ENCODE assay signal across 8 mouse cellular contexts in the genomic region with DNA sequence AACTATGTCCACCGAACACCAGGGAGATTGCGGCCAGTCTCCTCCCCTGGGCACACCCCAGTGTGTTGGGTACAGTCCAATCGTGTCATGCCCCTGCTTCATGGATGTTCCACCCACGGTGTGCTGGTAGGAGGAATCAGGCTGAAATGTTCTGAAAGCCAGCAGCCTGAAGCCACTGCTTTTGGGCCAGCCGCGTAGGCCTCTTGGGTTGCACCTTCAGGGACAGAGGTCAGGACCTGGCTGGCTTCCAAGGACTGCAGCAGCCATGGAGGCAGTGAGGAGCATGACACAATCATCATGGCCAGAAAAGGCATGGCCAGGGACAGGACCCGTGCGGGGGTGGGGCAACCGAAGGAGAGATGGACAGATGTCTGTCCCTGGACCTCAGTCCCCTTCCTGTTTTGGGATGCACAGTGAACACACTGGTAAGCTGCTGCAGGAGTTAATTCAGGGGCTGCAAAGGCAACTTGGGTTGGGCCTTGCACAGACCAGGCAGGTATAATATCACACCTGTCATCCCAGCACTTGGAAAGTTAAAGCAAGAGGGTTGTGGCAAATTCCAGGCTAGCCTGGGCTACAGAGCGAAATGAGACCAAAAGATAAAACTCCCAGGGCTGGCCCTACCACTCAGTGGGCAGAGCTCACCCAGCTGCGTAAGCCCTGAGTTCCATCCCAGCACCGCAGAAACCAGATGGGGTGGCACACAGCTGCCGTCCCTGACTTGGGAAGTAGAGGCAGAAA. TPM values are rescaled to one million over a fixed set of nuclear protein-coding genes. Genes with fewer than 3 reads are reported as not detected.
DNase-seq lines count a peak whose midpoint lies in the region; ATAC-seq and TF ChIP-seq lines count a peak whose summit lies in the region.

No protein-coding gene starts in this region.

- TF ChIP-seq CTCF in MEL (IDR thresholded peaks at IDR 0.05 in 2 of 3, conservative IDR thresholded peaks at IDR 0.05 in 1 of 3; ENCODE audit: control insufficient read depth in 1 of 3, insufficient read depth in 1 of 3, low read depth in 2 of 3, low read length in 3 of 3, poor library complexity in 1 of 3, severe bottlenecking in 1 of 3): no peak

- TF ChIP-seq POLR2A in MEL (IDR thresholded peaks at IDR 0.05; ENCODE audit: control insufficient read depth in 1 of 2, insufficient read depth in 1 of 2, low read depth in 1 of 2, low read length in 2 of 2, poor library complexity in 1 of 2): no peak

- TF ChIP-seq EP300 in MEL (IDR thresholded peaks at IDR 0.05; ENCODE audit: low read depth in 1 of 2, low read length in 2 of 2): no peak

- H3K4me2 ChIP-seq in forebrain, embryonic 12.5 days: peak overlapping the region; percentile 77
- H3K4me2 ChIP-seq in midbrain, embryonic 16.5 days (ENCODE audit: low read length): peak overlapping the region; percentile 68; the same call in 1 of the 2 replicates

- no peak for DNase-seq in heart, embryonic 10.5 days (ENCODE audit: low spot score)
- DNase-seq in heart, postnatal 14 days: no peak
- no peak for DNase-seq in MEL (ENCODE audit: low read depth, low spot score)
- DNase-seq in kidney, postnatal 14 days: peak; percentile 46
- no peak for DNase-seq in layer of hippocampus, postnatal 14 days (ENCODE audit: low spot score in 2 of 2)

- peak overlapping the region; percentile 96; the same call in 1 of the 2 replicates for H3K27ac ChIP-seq in heart, embryonic 10.5 days
- no peak overlapping the region for H3K27ac ChIP-seq in MEL (ENCODE audit: control insufficient read depth, low read depth, low read length)
- H3K27ac ChIP-seq in forebrain, embryonic 12.5 days: peak overlapping the region; percentile 88
- no peak overlapping the region for H3K27ac ChIP-seq in midbrain, embryonic 16.5 days (ENCODE audit: low read length)

- no peaks in the 10 kb centered on the region for H3K9me3 ChIP-seq in heart, embryonic 10.5 days
- no peaks in the 10 kb centered on the region for H3K9me3 ChIP-seq in MEL (replicated peaks; ENCODE audit: insufficient read depth, low read length)
- H3K9me3 ChIP-seq in forebrain, embryonic 12.5 days: no peaks in the 10 kb centered on the region
- H3K9me3 ChIP-seq in midbrain, embryonic 16.5 days (replicated peaks; ENCODE audit: control insufficient read depth, low read length, poor library complexity, severe bottlenecking): no peaks in the 10 kb centered on the region

- no peaks in the 10 kb centered on the region for H3K27me3 ChIP-seq in heart, embryonic 10.5 days (ENCODE audit: insufficient read depth, poor library complexity, severe bottlenecking)
- no peaks in the 10 kb centered on the region for H3K27me3 ChIP-seq in MEL (ENCODE audit: control insufficient read depth in 1 of 2, insufficient read depth in 2 of 2, low read length in 2 of 2)
- H3K27me3 ChIP-seq in forebrain, embryonic 12.5 days: peaks cover 6% of the 10 kb centered on the region; the same call in 1 of the 2 replicates
- H3K27me3 ChIP-seq in midbrain, embryonic 16.5 days (ENCODE audit: control insufficient read depth, insufficient read depth, low read depth, low read length): no peaks in the 10 kb centered on the region

- WGBS in heart, embryonic 10.5 days: 93% methylated on average over 13 of the region's 13 CpGs
- 90% methylated on average over 13 of the region's 13 CpGs for WGBS in forebrain, embryonic 12.5 days
- 92% methylated on average over 13 of the region's 13 CpGs for WGBS in midbrain, embryonic 16.5 days

- H3K4me1 ChIP-seq in heart, embryonic 10.5 days: peaks cover 65% of the 10 kb centered on the region
- peaks cover 0 to 12% of the 10 kb centered on the region in 2 experiments; a peak in 3 of 4 replicates for H3K4me1 ChIP-seq in MEL (ENCODE audit: control insufficient read depth in 1 of 2, insufficient read depth in 2 of 2, low read length in 2 of 2)
- peaks cover 38% of the 10 kb centered on the region for H3K4me1 ChIP-seq in forebrain, embryonic 12.5 days
- H3K4me1 ChIP-seq in midbrain, embryonic 16.5 days (ENCODE audit: control insufficient read depth, insufficient read depth, low read length): peaks cover 21% of the 10 kb centered on the region

- H3K9ac ChIP-seq in MEL (ENCODE audit: control insufficient read depth, low read depth, low read length, poor library complexity, severe bottlenecking): peak overlapping the region; percentile 71; the same call in 1 of the 2 replicates
- H3K9ac ChIP-seq in forebrain, embryonic 12.5 days: peak overlapping the region; percentile 21
- H3K9ac ChIP-seq in midbrain, embryonic 16.5 days (ENCODE audit: low read depth, low read length): peak overlapping the region; percentile 59; the same call in 1 of the 2 replicates

- intact Hi-C loops in heart, postnatal 14 days (cut with DNase I): no loop called here

- ATAC-seq in forebrain, embryonic 12.5 days (ENCODE audit: low FRiP score): no peak
- ATAC-seq in midbrain, embryonic 16.5 days: no peak
- no peak for ATAC-seq in activated CD4-positive, CD25-positive, alpha-beta regulatory T cell, adult 4 months

- peak overlapping the region; percentile 94 for H3K4me3 ChIP-seq in heart, embryonic 10.5 days
- H3K4me3 ChIP-seq in MEL (ENCODE audit: control insufficient read depth in 1 of 2, insufficient read depth in 1 of 2, low read depth in 2 of 2, low read length in 2 of 2): no peak overlapping the region; a peak in 1 of 4 replicates
- H3K4me3 ChIP-seq in forebrain, embryonic 12.5 days (replicated peaks): peak overlapping the region; percentile 96
- H3K4me3 ChIP-seq in midbrain, embryonic 16.5 days (ENCODE audit: low read depth, low read length): no peak overlapping the region

- peaks cover 20% of the 10 kb centered on the region for H3K79me2 ChIP-seq in MEL (ENCODE audit: control insufficient read depth, insufficient read depth, low read length, poor library complexity)

- peaks cover 52% of the 10 kb centered on the region for H3K36me3 ChIP-seq in heart, embryonic 10.5 days
- H3K36me3 ChIP-seq in MEL (ENCODE audit: control insufficient read depth in 1 of 2, insufficient read depth in 2 of 2, low read length in 2 of 2): peaks cover 2 to 6% of the 10 kb centered on the region in 2 experiments; a peak in 3 of 4 replicates
- H3K36me3 ChIP-seq in forebrain, embryonic 12.5 days (replicated peaks): peaks cover 48% of the 10 kb centered on the region
- H3K36me3 ChIP-seq in midbrain, embryonic 16.5 days (ENCODE audit: control insufficient read depth, insufficient read depth, low read length): peaks cover 35% of the 10 kb centered on the region

- no peak for TF ChIP-seq RAD21 in MEL (IDR thresholded peaks at IDR 0.05; ENCODE audit: low read depth, low read length)

RNA-seq across cellular contexts. Expression of a gene that starts 2.1 kb away (rescaled TPM):
- polyA plus RNA-seq in heart, embryonic 10.5 days (2016; fragmentation: Nextera tagmentation; extraction: Ambion mirVana): 37.2 and 51.6 TPM in 2 replicates
- 10 to 100 TPM; 15.6 to 17.8 TPM for total RNA-seq in heart, postnatal 14 days (2021)
- 43.5 and 47.6 TPM in 2 replicates for total RNA-seq in MEL (2012; rRNA removed)
- polyA plus RNA-seq in MEL (2012; ENCODE audit: insufficient read depth in 1 of 2, insufficient read length in 2 of 2, low read depth in 1 of 2, low replicate concordance in 2 of 2, missing spikeins in 1 of 2): 10 to 100 TPM in 1 of 2 experiments, not detected in 1; 66.8 TPM
- polyA plus RNA-seq in forebrain, embryonic 12.5 days (2016; fragmentation: Nextera tagmentation; extraction: Ambion mirVana): 60.8 and 61.8 TPM in 2 replicates
- 27.6 and 28.3 TPM in 2 replicates for polyA plus RNA-seq in midbrain, embryonic 16.5 days (2015; fragmentation: Nextera tagmentation; extraction: Ambion mirVana)
- total RNA-seq in layer of hippocampus, postnatal 14 days (2021): 10 to 100 TPM; 22.4 to 25.8 TPM
- 1 to 10 TPM; 5.1 to 5.7 TPM for polyA plus RNA-seq in activated CD4-positive, CD25-positive, alpha-beta regulatory T cell, adult 4 months (2017; shearing (Covaris generic))

RNA-seq across cellular contexts. Expression of a gene that starts 9.8 kb away (rescaled TPM):
- polyA plus RNA-seq in heart, embryonic 10.5 days (2016; fragmentation: Nextera tagmentation; extraction: Ambion mirVana): 10.8 and 15.6 TPM in 2 replicates
- 1 to 10 TPM; 5.3 to 7.9 TPM for total RNA-seq in heart, postnatal 14 days (2021)
- total RNA-seq in MEL (2012; rRNA removed): 0.13 TPM in 1 of 2 replicates, not detected in the other
- under 1 TPM in 1 of 2 experiments, not detected in 1; 0.31 TPM for polyA plus RNA-seq in MEL (2012; ENCODE audit: insufficient read depth in 1 of 2, insufficient read length in 2 of 2, low read depth in 1 of 2, low replicate concordance in 2 of 2, missing spikeins in 1 of 2)
- polyA plus RNA-seq in forebrain, embryonic 12.5 days (2016; fragmentation: Nextera tagmentation; extraction: Ambion mirVana): 2.1 and 2.9 TPM in 2 replicates
- 4.8 and 5.2 TPM in 2 replicates for polyA plus RNA-seq in midbrain, embryonic 16.5 days (2015; fragmentation: Nextera tagmentation; extraction: Ambion mirVana)
- 1 to 10 TPM; 1.8 to 2.2 TPM for total RNA-seq in layer of hippocampus, postnatal 14 days (2021)
- polyA plus RNA-seq in activated CD4-positive, CD25-positive, alpha-beta regulatory T cell, adult 4 months (2017; shearing (Covaris generic)): 10 to 100 TPM; 20.9 to 21.4 TPM

RNA-seq across cellular contexts. Expression of a gene that starts 24.3 kb away (rescaled TPM):
- polyA plus RNA-seq in heart, embryonic 10.5 days (2016; fragmentation: Nextera tagmentation; extraction: Ambion mirVana): not detected in 2 replicates
- total RNA-seq in heart, postnatal 14 days (2021): 1 to 10 TPM; 5.2 to 5.5 TPM
- not detected in 2 replicates for total RNA-seq in MEL (2012; rRNA removed)
- not detected for polyA plus RNA-seq in MEL (2012; ENCODE audit: insufficient read depth in 1 of 2, insufficient read length in 2 of 2, low read depth in 1 of 2, low replicate concordance in 2 of 2, missing spikeins in 1 of 2)
- polyA plus RNA-seq in forebrain, embryonic 12.5 days (2016; fragmentation: Nextera tagmentation; extraction: Ambion mirVana): 0.08 TPM in 1 of 2 replicates, not detected in the other
- polyA plus RNA-seq in midbrain, embryonic 16.5 days (2015; fragmentation: Nextera tagmentation; extraction: Ambion mirVana): not detected in 2 replicates
- 1 to 10 TPM; 1.4 to 1.5 TPM for total RNA-seq in layer of hippocampus, postnatal 14 days (2021)
- polyA plus RNA-seq in activated CD4-positive, CD25-positive, alpha-beta regulatory T cell, adult 4 months (2017; shearing (Covaris generic)): not detected

RNA-seq across cellular contexts. Expression of a gene that starts 26.0 kb away (rescaled TPM):
- 42.6 and 55.9 TPM in 2 replicates for polyA plus RNA-seq in heart, embryonic 10.5 days (2016; fragmentation: Nextera tagmentation; extraction: Ambion mirVana)
- 10 to 100 TPM; 34.8 to 36.7 TPM for total RNA-seq in heart, postnatal 14 days (2021)
- total RNA-seq in MEL (2012; rRNA removed): 14.1 and 14.4 TPM in 2 replicates
- polyA plus RNA-seq in MEL (2012; ENCODE audit: insufficient read depth in 1 of 2, insufficient read length in 2 of 2, low read depth in 1 of 2, low replicate concordance in 2 of 2, missing spikeins in 1 of 2): 10 to 100 TPM in 1 of 2 experiments, not detected in 1; 40.5 TPM
- polyA plus RNA-seq in forebrain, embryonic 12.5 days (2016; fragmentation: Nextera tagmentation; extraction: Ambion mirVana): 84.1 and 98.7 TPM in 2 replicates
- 135 and 147 TPM in 2 replicates for polyA plus RNA-seq in midbrain, embryonic 16.5 days (2015; fragmentation: Nextera tagmentation; extraction: Ambion mirVana)
- total RNA-seq in layer of hippocampus, postnatal 14 days (2021): 100 to 1,000 TPM; 330 to 352 TPM
- 10 to 100 TPM; 11.1 to 16.9 TPM for polyA plus RNA-seq in activated CD4-positive, CD25-positive, alpha-beta regulatory T cell, adult 4 months (2017; shearing (Covaris generic))

RNA-seq across cellular contexts. Expression of a gene that starts 27.4 kb away (rescaled TPM):
- polyA plus RNA-seq in heart, embryonic 10.5 days (2016; fragmentation: Nextera tagmentation; extraction: Ambion mirVana): 1.8 and 4.4 TPM in 2 replicates
- total RNA-seq in heart, postnatal 14 days (2021): under 1 TPM; 0.14 to 0.34 TPM
- total RNA-seq in MEL (2012; rRNA removed): 2.5 and 2.9 TPM in 2 replicates
- polyA plus RNA-seq in MEL (2012; ENCODE audit: insufficient read depth in 1 of 2, insufficient read length in 2 of 2, low read depth in 1 of 2, low replicate concordance in 2 of 2, missing spikeins in 1 of 2): 1 to 10 TPM in 1 of 2 experiments, not detected in 1; 4.9 TPM
- 9.7 and 11.4 TPM in 2 replicates for polyA plus RNA-seq in forebrain, embryonic 12.5 days (2016; fragmentation: Nextera tagmentation; extraction: Ambion mirVana)
- polyA plus RNA-seq in midbrain, embryonic 16.5 days (2015; fragmentation: Nextera tagmentation; extraction: Ambion mirVana): 9.2 and 10.1 TPM in 2 replicates
- total RNA-seq in layer of hippocampus, postnatal 14 days (2021): 1 to 10 TPM; 1.6 to 2.5 TPM
- 1 to 10 TPM; 2.4 to 3.1 TPM for polyA plus RNA-seq in activated CD4-positive, CD25-positive, alpha-beta regulatory T cell, adult 4 months (2017; shearing (Covaris generic))

Comparison
In these comparisons a context has a peak if more than half of its experiments do, and no peak if none do; other contexts are left out.
1. H3K27ac ChIP-seq: peak in heart, embryonic 10.5 days (single experiment) and forebrain, embryonic 12.5 days (single experiment); none in MEL (single experiment) and midbrain, embryonic 16.5 days (single experiment).
2. H3K4me3 ChIP-seq: peak in heart, embryonic 10.5 days (single experiment) and forebrain, embryonic 12.5 days (single experiment); none in MEL (0 of 2) and midbrain, embryonic 16.5 days (single experiment).
3. H3K9ac ChIP-seq: peak in every context shown above with its lines; median percentile 71 in MEL; 59 in midbrain, embryonic 16.5 days; 21 in forebrain, embryonic 12.5 days.